Mouse (Mus musculus) heart, postnatal 0 days (tissue): ENCODE data around the gene Asic2.

ENCODE experiments used
- CTCF ChIP-seq: IDR thresholded peaks from 2 replicates; pipeline ENCODE4 v1.5.1; 2016; ENCODE audit warnings: antibody characterized with exemption, control low read depth, low read depth
- EP300 ChIP-seq: IDR thresholded peaks from 2 replicates; pipeline ENCODE4 v1.6.1; 2016; ENCODE audit warnings: antibody characterized with exemption, low read depth

- peak; percentile 76 for TF ChIP-seq CTCF
- no peak for TF ChIP-seq EP300
Observed at GRCm38 (mm10) chr11:81374841-81375240, 593.4 kb downstream of the Asic2 start.
